Mouse (Mus musculus) C2C12 (cell line): ENCODE measurements around the gene Rbm7. TPM values are rescaled to one million over a fixed set of nuclear protein-coding genes. Genes with fewer than 3 reads are reported as not detected.
"Not testable (repeated sequence)": the region's sequence is repeated elsewhere in the genome, so short reads cannot be mapped to it uniquely, and the experiment has no call there.

Experiments
- H3K27me3 ChIP-seq: one replicate; pipeline ENCODE4 v1.6.1; 2011; ENCODE audit not compliant: control insufficient read depth, insufficient read depth, insufficient read length
- H3K36me3 ChIP-seq: one replicate; pipeline ENCODE4 v1.6.1; 2011; ENCODE audit not compliant: control insufficient read depth, insufficient read depth
- H3K4me3 ChIP-seq: one replicate; pipeline ENCODE4 v1.5.1; 2011; ENCODE audit warnings: mild to moderate bottlenecking, control low read depth; ENCODE audit not compliant: poor library complexity, insufficient read depth, severe bottlenecking
- H3K79me2 ChIP-seq: one replicate; pipeline ENCODE4 v1.6.1; 2011; ENCODE audit not compliant: control insufficient read depth, insufficient read depth
- H3K79me3 ChIP-seq: one replicate; pipeline ENCODE4 v1.6.1; 2011; ENCODE audit warnings: low read depth, control low read depth
- H3ac ChIP-seq: one replicate; pipeline ENCODE3; 2011; ENCODE audit warnings: low read depth; ENCODE audit not compliant: control insufficient read depth, insufficient read length
- CEBPB ChIP-seq: IDR thresholded peaks from one replicate; pipeline ENCODE4 v1.6.1; 2011; ENCODE audit warnings: low read depth, mild to moderate bottlenecking, control low read depth, moderate library complexity
- CTCF ChIP-seq: IDR thresholded peaks from one replicate; pipeline ENCODE4 v1.5.1; 2011; ENCODE audit not compliant: control insufficient read depth, insufficient read depth, insufficient read length
- FOSL1 ChIP-seq: IDR thresholded peaks from one replicate; pipeline ENCODE4 v1.8.0; 2011; ENCODE audit warnings: mild to moderate bottlenecking, low read length; ENCODE audit not compliant: poor library complexity, insufficient read depth, severe bottlenecking
- MAX ChIP-seq: IDR thresholded peaks from one replicate; pipeline ENCODE4 v1.6.1; 2011; ENCODE audit warnings: mild to moderate bottlenecking, control low read depth
- MYOD1 ChIP-seq: IDR thresholded peaks from one replicate; pipeline ENCODE4 v1.6.1; 2011; ENCODE audit warnings: low read depth; ENCODE audit not compliant: control insufficient read depth, insufficient read length
- MYOG ChIP-seq: IDR thresholded peaks from one replicate; pipeline ENCODE4 v1.6.1; 2011; ENCODE audit not compliant: control insufficient read depth, insufficient read length; ENCODE audit errors: extremely low read depth
- USF1 ChIP-seq: IDR thresholded peaks from one replicate; pipeline ENCODE4 v1.6.1; 2011; ENCODE audit warnings: low read depth, mild to moderate bottlenecking, control low read depth, moderate library complexity
- polyA plus RNA-seq: library from polyadenylated mRNA; unstranded; fragments of >200 nt; fragmentation: generic; extraction: Trizol; gene quantifications from one replicate; pipeline ENCODE4 v1.2.1, GENCODE M21; 2012; ENCODE audit warnings: missing spikeins

Rbm7 gene
- polyA plus RNA-seq, 1 experiment: 21.0 TPM

GRCm38 (mm10) chr9:48532203-48532602 is 37.1 kb upstream of the Rbm7 start:
- H3K4me3 ChIP-seq: no peak overlapping the region
- H3ac ChIP-seq: no peak overlapping the region
- no peak for TF ChIP-seq FOSL1
- TF ChIP-seq MYOG: no peak
- TF ChIP-seq CEBPB: no peak
- no peak for TF ChIP-seq MYOD1
- TF ChIP-seq USF1: no peak
- TF ChIP-seq MAX: no peak
- TF ChIP-seq CTCF: no peak
- H3K79me2 ChIP-seq: no peaks in the 10 kb centered on the region
- H3K79me3 ChIP-seq: no peaks in the 10 kb centered on the region
- H3K36me3 ChIP-seq: no peaks in the 10 kb centered on the region
- no peaks in the 10 kb centered on the region for H3K27me3 ChIP-seq

GRCm38 (mm10) chr9:48531294-48531693 is 36.2 kb upstream of the Rbm7 start:
- Histone ChIP-seq H3K36me3 (no peaks in the 10 kb centered on the region), H3K4me3 (no peak overlapping the region), H3K27me3 (no peaks in the 10 kb centered on the region), H3K79me3 (no peaks in the 10 kb centered on the region), H3ac (no peak overlapping the region), H3K79me2 (no peaks in the 10 kb centered on the region)
- no peak for TF ChIP-seq CTCF

- H3ac ChIP-seq: no peak overlapping the region
- no peaks in the 10 kb centered on the region for H3K79me3 ChIP-seq
- H3K36me3 ChIP-seq: no peaks in the 10 kb centered on the region
- H3K27me3 ChIP-seq: no peaks in the 10 kb centered on the region
- TF ChIP-seq CEBPB: no peak
- H3K4me3 ChIP-seq: no peak overlapping the region
- H3K79me2 ChIP-seq: no peaks in the 10 kb centered on the region
These were observed 31.4 kb upstream of the Rbm7 start for GRCm38 (mm10) chr9:48526520-48526919.

GRCm38 (mm10) chr9:48525566-48525965 is 30.5 kb upstream of the Rbm7 start:
- H3K27me3 ChIP-seq: no peaks in the 10 kb centered on the region
- H3K4me3 ChIP-seq: no peak overlapping the region
- no peak for TF ChIP-seq CEBPB
- TF ChIP-seq USF1: no peak
- TF ChIP-seq FOSL1: no peak
- no peak for TF ChIP-seq MYOD1
- no peak for TF ChIP-seq MYOG
- TF ChIP-seq MAX: no peak
- no peak for TF ChIP-seq CTCF
- no peak overlapping the region for H3ac ChIP-seq
- no peaks in the 10 kb centered on the region for H3K36me3 ChIP-seq
- no peaks in the 10 kb centered on the region for H3K79me3 ChIP-seq
- H3K79me2 ChIP-seq: no peaks in the 10 kb centered on the region

- not testable (repeated sequence) for H3K4me3 ChIP-seq, H3K36me3 ChIP-seq, H3K27me3 ChIP-seq, H3K79me3 ChIP-seq, H3K79me2 ChIP-seq, H3ac ChIP-seq
These were observed 25.3 kb upstream of the Rbm7 start for GRCm38 (mm10) chr9:48520405-48520804.

GRCm38 (mm10) chr9:48517372-48518130 is 22.5 kb upstream of the Rbm7 start:
- Histone ChIP-seq H3ac (no peak overlapping the region), H3K79me3 (no peaks in the 10 kb centered on the region), H3K27me3 (peaks cover 3% of the 10 kb centered on the region), H3K4me3 (no peak overlapping the region), H3K79me2 (no peaks in the 10 kb centered on the region), H3K36me3 (no peaks in the 10 kb centered on the region)
- TF ChIP-seq USF1 (no peak), FOSL1 (no peak), MYOD1 (no peak), MYOG (no peak), CTCF (no peak)
